18 mouse cellular contexts compared by ENCODE assay signal in the genomic region with DNA sequence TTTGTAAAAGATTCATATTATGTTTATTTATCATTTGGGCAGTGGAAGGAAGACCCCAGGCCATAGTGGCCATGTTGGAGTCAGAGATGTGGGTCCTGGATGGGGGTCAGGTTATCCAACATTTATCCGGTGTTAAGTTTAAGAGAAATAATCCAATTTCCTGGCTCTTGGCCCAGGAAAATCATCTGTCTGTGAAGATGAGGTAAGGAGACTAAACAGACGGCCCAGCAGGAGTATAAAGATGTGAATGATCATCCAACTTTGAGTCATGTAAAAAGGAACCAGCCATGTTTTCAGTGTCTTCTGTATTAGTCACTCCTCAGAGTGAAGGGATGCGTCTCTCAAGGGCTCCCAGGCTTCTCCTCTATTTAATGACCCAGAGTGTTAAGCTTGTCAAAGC. TPM values are rescaled to one million over a fixed set of nuclear protein-coding genes. Genes with fewer than 3 reads are reported as not detected.
DNase-seq lines count a peak whose midpoint lies in the region; ATAC-seq and TF ChIP-seq lines count a peak whose summit lies in the region.
"Had no signal": no experiment of that assay in that cellular context is flagged by ENCODE, and none has a peak within 500 bp of the region (broad histone marks: within the 10 kb centered on the region; RNA-seq: fewer than 3 reads in every experiment).

No protein-coding gene starts in this region.

- H3K9ac ChIP-seq in midbrain, postnatal 0 days (replicated peaks; ENCODE audit: low read length, poor library complexity, severe bottlenecking) = no peak overlapping the region
- H3K9ac ChIP-seq in midbrain, embryonic 14.5 days (replicated peaks; ENCODE audit: low read length) = no peak overlapping the region
- H3K9ac ChIP-seq: embryonic facial prominence, embryonic 12.5 days; forebrain, embryonic 13.5 days; forebrain, embryonic 15.5 days; forebrain, postnatal 0 days had no signal

- H3K27ac ChIP-seq in midbrain, postnatal 0 days (ENCODE audit: low read depth, low read length) = no peak overlapping the region
- H3K27ac ChIP-seq in midbrain, embryonic 14.5 days (replicated peaks; ENCODE audit: low read depth, low read length) = no peak overlapping the region
- H3K27ac ChIP-seq: embryonic facial prominence, embryonic 10.5 days; embryonic facial prominence, embryonic 12.5 days; forebrain, embryonic 13.5 days; forebrain, embryonic 15.5 days had no signal

- DNase-seq in heart, adult 11 months = peak; percentile 31
- DNase-seq in heart, postnatal 14 days = no peak
- peak; percentile 44 for DNase-seq in midbrain, postnatal 0 days (ENCODE audit: low spot score)
- no peak for DNase-seq in midbrain, embryonic 14.5 days
- DNase-seq: adrenal gland, adult 2 months; adrenal gland, postnatal 10 days; adrenal gland, postnatal 25 days; cerebellum, adult 11-12 months; cerebellum, adult 2 months; cerebellum, adult 9-10 months; cerebellum, postnatal 36 days; forebrain, postnatal 0 days had no signal

- no peaks in the 10 kb centered on the region for H3K9me3 ChIP-seq in midbrain, postnatal 0 days (ENCODE audit: low read length)
- no peaks in the 10 kb centered on the region for H3K9me3 ChIP-seq in midbrain, embryonic 14.5 days (ENCODE audit: control insufficient read depth, low read length)
- H3K9me3 ChIP-seq: embryonic facial prominence, embryonic 10.5 days; forebrain, embryonic 13.5 days; forebrain, embryonic 15.5 days had no signal

- H3K4me2 ChIP-seq in midbrain, postnatal 0 days (ENCODE audit: low read depth, low read length, poor library complexity, severe bottlenecking) = no peak overlapping the region
- no peak overlapping the region for H3K4me2 ChIP-seq in midbrain, embryonic 14.5 days (ENCODE audit: low read length)
- H3K4me2 ChIP-seq: embryonic facial prominence, embryonic 12.5 days; forebrain, embryonic 13.5 days; forebrain, embryonic 15.5 days had no signal

- no peak for ATAC-seq in midbrain, postnatal 0 days (ENCODE audit: low FRiP score)
- ATAC-seq in midbrain, embryonic 14.5 days (ENCODE audit: low FRiP score, low TSS enrichment) = no peak
- ATAC-seq in inflammation-experienced regulatory T-cells, adult 6 months = no peak
- ATAC-seq: forebrain, embryonic 13.5 days; forebrain, embryonic 15.5 days; forebrain, postnatal 0 days had no signal

- no peaks in the 10 kb centered on the region for H3K27me3 ChIP-seq in midbrain, postnatal 0 days (ENCODE audit: insufficient read depth, low read length)
- H3K27me3 ChIP-seq in midbrain, embryonic 14.5 days (ENCODE audit: control insufficient read depth, insufficient read depth, low read length) = no peaks in the 10 kb centered on the region
- H3K27me3 ChIP-seq: embryonic facial prominence, embryonic 12.5 days; forebrain, embryonic 13.5 days; forebrain, embryonic 15.5 days had no signal

- H3K4me3 ChIP-seq in midbrain, postnatal 0 days (ENCODE audit: low read depth, low read length) = no peak overlapping the region
- H3K4me3 ChIP-seq in midbrain, embryonic 14.5 days (replicated peaks; ENCODE audit: low read depth, low read length) = no peak overlapping the region
- H3K4me3 ChIP-seq: embryonic facial prominence, embryonic 10.5 days; embryonic facial prominence, embryonic 12.5 days; forebrain, embryonic 13.5 days; forebrain, embryonic 15.5 days had no signal

- WGBS in midbrain, postnatal 0 days = 66% methylated on average over 3 of the region's 3 CpGs
- 79% methylated on average over 3 of the region's 3 CpGs for WGBS in midbrain, embryonic 14.5 days

- no peak for TF ChIP-seq CTCF in midbrain, postnatal 0 days (IDR thresholded peaks at IDR 0.05)

- intact Hi-C loops in heart, postnatal 14 days (cut with DNase I) = no loop called here

- no peaks in the 10 kb centered on the region for H3K36me3 ChIP-seq in midbrain, postnatal 0 days (ENCODE audit: insufficient read depth, low read length)
- H3K36me3 ChIP-seq in midbrain, embryonic 14.5 days (ENCODE audit: control insufficient read depth, insufficient read depth, low read length) = no peaks in the 10 kb centered on the region
- H3K36me3 ChIP-seq: embryonic facial prominence, embryonic 10.5 days; embryonic facial prominence, embryonic 12.5 days; forebrain, embryonic 15.5 days had no signal

- no peaks in the 10 kb centered on the region for H3K4me1 ChIP-seq in midbrain, postnatal 0 days (ENCODE audit: insufficient read depth, low read length)
- H3K4me1 ChIP-seq in midbrain, embryonic 14.5 days (ENCODE audit: control insufficient read depth, insufficient read depth, low read length) = no peaks in the 10 kb centered on the region
- H3K4me1 ChIP-seq: embryonic facial prominence, embryonic 10.5 days; embryonic facial prominence, embryonic 12.5 days had no signal

RNA-seq across cellular contexts. Expression of a gene that starts 35.4 kb away (rescaled TPM):
- 10 to 100 TPM; 10.3 to 12.3 TPM for total RNA-seq in heart, postnatal 14 days (2021)
- total RNA-seq in midbrain, postnatal 0 days (2014; rRNA removed) = 43.4 and 44.6 TPM in 2 replicates
- polyA plus RNA-seq in midbrain, postnatal 0 days (2015; fragmentation: Nextera tagmentation; extraction: Ambion mirVana) = 30.3 and 36.0 TPM in 2 replicates
- 59.5 and 75.6 TPM in 2 replicates for polyA plus RNA-seq in midbrain, embryonic 14.5 days (2014; fragmentation: Nextera tagmentation; extraction: Ambion mirVana)
- polyA plus RNA-seq in inflammation-experienced regulatory T-cells, adult 6 months (2017; shearing (Covaris generic)) = 1 to 10 TPM; 1.6 to 3.3 (median 2.5) TPM
- total RNA-seq: MEL had no signal

Comparison
In these comparisons a context has a peak if more than half of its experiments do, and no peak if none do; other contexts are left out.
1. DNase-seq: peak in heart, adult 11 months (single experiment) and midbrain, postnatal 0 days (single experiment); none in heart, postnatal 14 days (0 of 2) and midbrain, embryonic 14.5 days (single experiment).